Mouse (Mus musculus): ENCODE data around the gene Sema6c. TPM values are rescaled to one million over a fixed set of nuclear protein-coding genes. Genes with fewer than 3 reads are reported as not detected.

Gene Sema6c
- polyA plus RNA-seq, 1 experiment from 2014 or later: 5.8 TPM

DNA sequence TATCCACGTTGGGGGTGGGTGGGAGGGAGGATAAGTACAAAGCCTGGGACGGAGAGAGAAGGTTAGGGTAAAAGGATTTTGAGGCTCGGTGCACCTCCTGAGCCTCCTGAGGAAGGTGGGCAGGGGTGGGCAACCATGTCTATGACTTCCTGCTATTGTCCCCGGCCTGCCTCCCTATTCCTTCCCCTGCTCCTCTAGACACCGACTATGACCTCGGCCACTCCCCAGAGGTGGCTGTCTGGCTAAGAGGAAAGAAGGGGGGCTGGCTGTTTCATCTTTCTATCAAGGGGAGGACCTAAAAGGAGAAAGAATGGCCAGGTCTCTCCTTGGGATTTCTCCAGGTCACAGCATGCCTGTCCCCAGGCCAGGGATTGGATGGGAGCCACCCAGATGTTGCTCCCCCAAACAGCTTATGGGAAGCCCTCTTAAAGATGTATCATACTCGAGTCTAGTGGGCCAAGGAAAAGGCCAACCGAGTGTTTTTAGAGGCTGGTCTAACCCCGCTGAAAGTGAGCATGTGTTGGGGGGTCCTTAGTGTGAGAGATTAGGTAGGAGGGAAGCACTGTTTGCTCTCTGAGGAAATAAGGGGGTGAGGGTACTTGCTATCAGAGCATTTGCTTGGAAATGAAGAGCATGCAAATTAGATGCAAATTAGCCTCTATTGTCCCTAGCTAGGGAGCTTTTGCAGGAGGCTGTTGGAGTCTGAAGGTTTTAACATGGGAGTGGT lies 1.5 kb downstream of the Sema6c start:
- Histone ChIP-seq H3K27ac (ENCODE audit: low read depth, low read length) (no peak overlapping the region), H3K36me3 (ENCODE audit: control insufficient read depth, insufficient read depth, low read length) (peaks cover 7% of the 10 kb centered on the region; the same call in 1 of the 2 replicates)
- 8% methylated on average over 9 of the region's 9 CpGs for WGBS

DNA sequence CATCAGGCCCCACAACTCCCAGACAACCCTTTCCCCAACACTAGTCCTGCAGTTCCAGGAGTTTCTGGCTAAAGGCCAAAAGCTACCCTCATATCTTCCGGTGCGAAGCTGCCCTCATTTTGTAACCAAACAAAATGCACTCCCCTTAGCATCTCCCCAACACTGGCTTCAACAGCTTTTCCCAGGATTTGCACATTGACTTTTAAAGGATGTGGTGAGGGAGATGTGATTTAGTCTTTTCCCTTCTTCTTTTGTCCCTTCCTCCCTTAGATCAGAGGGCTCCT lies 2.0 kb downstream of the Sema6c start:
- H3K27ac ChIP-seq (ENCODE audit: low read depth, low read length): no peak overlapping the region
- peaks cover 16% of the 10 kb centered on the region; the same call in 1 of the 2 replicates for H3K4me1 ChIP-seq (ENCODE audit: control insufficient read depth, insufficient read depth, low read length)
- H3K9ac ChIP-seq (ENCODE audit: low read depth, low read length): no peak overlapping the region
- H3K9me3 ChIP-seq (ENCODE audit: control insufficient read depth, low read length): no peaks in the 10 kb centered on the region
- no peak for ATAC-seq (ENCODE audit: low FRiP score, low TSS enrichment)
- 0 out of 2 replicates have a peak overlapping the region, but pooled peaks have one; percentile 90 for H3K4me2 ChIP-seq (replicated peaks; ENCODE audit: low read depth, low read length)
- peaks cover 10% of the 10 kb centered on the region; the same call in 1 of the 2 replicates for H3K36me3 ChIP-seq (ENCODE audit: control insufficient read depth, insufficient read depth, low read length)
- peak overlapping the region; percentile 76; the same call in 1 of the 2 replicates for H3K4me3 ChIP-seq (ENCODE audit: low read length)
- 51% methylated on average over 2 of the region's 2 CpGs for WGBS
- 0 out of 2 replicates have a peak, but pooled peaks cover 3% of the 10 kb centered on the region for H3K27me3 ChIP-seq (ENCODE audit: control insufficient read depth, insufficient read depth, low read length)

More for the DNA sequence above, 1.5 kb downstream of the Sema6c start:
- 0 out of 2 replicates have a peak, but pooled peaks cover 3% of the 10 kb centered on the region for H3K27me3 ChIP-seq (ENCODE audit: control insufficient read depth, insufficient read depth, low read length)
- H3K4me3 ChIP-seq (ENCODE audit: low read length): peak overlapping the region; percentile 76
- peak overlapping the region; percentile 72 for H3K9ac ChIP-seq (ENCODE audit: low read depth, low read length)
- H3K4me2 ChIP-seq (replicated peaks; ENCODE audit: low read depth, low read length): peak overlapping the region; percentile 90
- no peak for ATAC-seq (ENCODE audit: low FRiP score, low TSS enrichment)
- no peaks in the 10 kb centered on the region for H3K9me3 ChIP-seq (ENCODE audit: control insufficient read depth, low read length)
- peaks cover 16% of the 10 kb centered on the region; the same call in 1 of the 2 replicates for H3K4me1 ChIP-seq (ENCODE audit: control insufficient read depth, insufficient read depth, low read length)

DNA sequence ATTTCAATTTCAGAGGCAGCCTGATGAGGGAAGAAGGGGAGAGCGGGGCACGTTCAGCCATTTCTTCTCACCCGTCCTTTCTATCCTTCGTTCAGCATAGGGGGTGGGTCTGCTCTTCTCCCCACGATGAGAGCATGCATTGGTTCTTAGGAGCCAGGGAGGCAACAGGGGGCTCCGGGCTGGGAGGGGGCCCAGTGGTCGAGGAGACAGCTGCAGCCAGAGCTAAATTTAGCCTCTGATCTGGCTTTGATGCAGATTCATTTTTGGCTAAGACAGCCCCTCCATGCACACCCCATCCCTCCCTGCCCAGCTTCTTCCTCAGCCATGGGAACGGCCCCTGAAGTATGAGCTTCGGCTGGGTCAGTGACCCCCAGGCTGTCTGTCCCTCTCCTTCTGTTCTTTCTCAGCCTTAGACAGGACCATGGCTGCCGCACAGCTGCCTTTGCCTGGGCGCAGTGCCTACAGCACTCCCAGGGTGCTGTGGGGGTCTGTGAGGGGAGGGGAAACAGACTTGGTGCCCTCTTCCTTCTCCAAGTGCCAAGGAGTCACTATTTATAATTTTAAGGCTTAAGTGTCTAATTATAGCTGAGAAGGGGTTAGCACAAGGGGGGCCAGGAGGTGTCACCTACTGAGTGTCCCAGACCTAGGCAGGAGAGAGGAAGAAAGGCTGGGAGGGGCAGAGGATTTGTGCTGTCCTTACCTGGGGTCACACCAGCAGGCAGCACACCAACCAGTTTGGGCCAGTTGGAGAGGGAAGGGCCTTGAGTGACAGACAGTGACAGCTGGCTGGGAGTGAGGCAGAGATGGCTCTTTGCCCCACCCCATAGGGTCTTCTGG lies 3.4 kb downstream of the Sema6c start:
- no peak overlapping the region for H3K4me3 ChIP-seq (ENCODE audit: low read length)
- no peak for ATAC-seq (ENCODE audit: low FRiP score, low TSS enrichment)

DNA sequence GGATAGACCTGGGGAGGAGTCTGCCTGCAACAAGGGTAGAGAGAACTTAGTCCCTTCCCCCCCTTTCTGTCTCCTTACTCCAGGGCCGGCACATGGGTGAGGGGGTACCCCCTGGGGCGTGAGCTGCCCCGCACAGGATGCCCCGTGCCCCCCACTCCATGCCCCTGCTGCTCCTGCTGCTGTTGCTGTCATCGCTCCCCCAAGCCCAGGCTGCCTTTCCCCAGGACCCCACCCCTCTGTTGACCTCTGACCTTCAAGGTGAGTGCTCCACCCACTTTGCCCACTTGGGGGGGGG lies 3.9 kb downstream of the Sema6c start:
- Histone ChIP-seq H3K9ac (ENCODE audit: low read depth, low read length) (no peak overlapping the region), H3K4me1 (ENCODE audit: control insufficient read depth, insufficient read depth, low read length) (peaks cover 16% of the 10 kb centered on the region; the same call in 1 of the 2 replicates), H3K27me3 (ENCODE audit: control insufficient read depth, insufficient read depth, low read length) (0 out of 2 replicates have a peak, but pooled peaks cover 3% of the 10 kb centered on the region), H3K9me3 (ENCODE audit: control insufficient read depth, low read length) (no peaks in the 10 kb centered on the region), H3K4me2 (replicated peaks; ENCODE audit: low read depth, low read length) (no peak overlapping the region), H3K36me3 (ENCODE audit: control insufficient read depth, insufficient read depth, low read length) (peaks cover 17% of the 10 kb centered on the region; the same call in 1 of the 2 replicates), H3K4me3 (ENCODE audit: low read length) (no peak overlapping the region), H3K27ac (ENCODE audit: low read depth, low read length) (no peak overlapping the region)
- 74% methylated on average over 4 of the region's 5 CpGs for WGBS
- no peak for ATAC-seq (ENCODE audit: low FRiP score, low TSS enrichment)

More for the DNA sequence above, 3.4 kb downstream of the Sema6c start:
- Histone ChIP-seq H3K27me3 (ENCODE audit: control insufficient read depth, insufficient read depth, low read length) (0 out of 2 replicates have a peak, but pooled peaks cover 3% of the 10 kb centered on the region), H3K9ac (ENCODE audit: low read depth, low read length) (no peak overlapping the region), H3K4me2 (replicated peaks; ENCODE audit: low read depth, low read length) (no peak overlapping the region), H3K27ac (ENCODE audit: low read depth, low read length) (no peak overlapping the region), H3K9me3 (ENCODE audit: control insufficient read depth, low read length) (no peaks in the 10 kb centered on the region), H3K4me1 (ENCODE audit: control insufficient read depth, insufficient read depth, low read length) (peaks cover 16% of the 10 kb centered on the region; the same call in 1 of the 2 replicates), H3K36me3 (ENCODE audit: control insufficient read depth, insufficient read depth, low read length) (peaks cover 11% of the 10 kb centered on the region; the same call in 1 of the 2 replicates)
- 67% methylated on average over 11 of the region's 11 CpGs for WGBS

DNA sequence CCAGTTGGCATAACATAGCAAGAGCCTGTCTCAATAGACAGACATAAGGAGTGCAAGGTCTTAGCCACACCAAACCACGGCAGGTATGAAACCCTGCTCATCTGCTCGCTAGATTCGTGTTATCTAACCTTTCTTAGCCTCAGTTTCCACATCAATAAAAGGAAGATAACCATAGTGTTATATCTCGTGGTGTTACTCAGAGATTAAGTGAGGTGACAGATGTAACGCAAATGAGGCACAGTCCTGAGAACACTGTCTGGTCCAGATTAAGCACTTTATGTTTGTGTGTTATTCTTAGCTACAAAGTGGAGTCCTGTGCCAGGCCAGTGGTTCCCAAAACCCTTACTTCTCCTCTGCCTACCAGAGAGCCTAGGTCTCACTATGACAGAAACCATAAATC lies 4.6 kb downstream of the Sema6c start:
- 85% methylated on average over 5 of the region's 5 CpGs for WGBS
- ATAC-seq (ENCODE audit: low FRiP score, low TSS enrichment): no peak
- peaks cover 16% of the 10 kb centered on the region; the same call in 1 of the 2 replicates for H3K4me1 ChIP-seq (ENCODE audit: control insufficient read depth, insufficient read depth, low read length)

DNA sequence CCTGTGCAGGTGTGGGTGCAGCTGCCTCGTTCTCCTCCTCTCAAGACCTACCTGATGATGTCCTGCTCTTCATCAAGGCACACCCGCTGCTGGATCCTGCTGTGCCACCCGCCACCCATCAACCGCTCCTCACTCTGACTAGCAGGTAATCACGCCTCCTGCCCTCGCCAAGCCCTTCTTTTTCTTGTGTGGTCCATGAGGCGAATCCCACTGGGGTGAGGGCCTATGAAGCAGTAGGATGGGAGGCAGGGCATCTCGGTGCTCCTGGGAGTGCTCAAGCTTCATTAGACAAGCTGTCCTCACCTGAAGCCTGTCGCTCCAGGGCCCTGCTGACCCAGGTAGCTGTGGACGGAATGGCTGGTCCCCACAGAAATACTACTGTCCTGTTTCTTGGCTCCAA lies 9.7 kb downstream of the Sema6c start:
- 89% methylated on average over 10 of the region's 10 CpGs for WGBS
- Histone ChIP-seq H3K36me3 (ENCODE audit: control insufficient read depth, insufficient read depth, low read length) (peaks cover 40% of the 10 kb centered on the region), H3K27ac (ENCODE audit: low read depth, low read length) (no peak overlapping the region), H3K4me3 (ENCODE audit: low read length) (no peak overlapping the region), H3K9ac (ENCODE audit: low read depth, low read length) (no peak overlapping the region), H3K27me3 (ENCODE audit: control insufficient read depth, insufficient read depth, low read length) (peaks cover 29% of the 10 kb centered on the region), H3K9me3 (ENCODE audit: control insufficient read depth, low read length) (no peaks in the 10 kb centered on the region), H3K4me1 (ENCODE audit: control insufficient read depth, insufficient read depth, low read length) (peaks cover 11% of the 10 kb centered on the region; the same call in 1 of the 2 replicates), H3K4me2 (replicated peaks; ENCODE audit: low read depth, low read length) (no peak overlapping the region)
- ATAC-seq (ENCODE audit: low FRiP score, low TSS enrichment): no peak

More for the DNA sequence above, 4.6 kb downstream of the Sema6c start:
- no peak overlapping the region for H3K4me3 ChIP-seq (ENCODE audit: low read length)
- no peaks in the 10 kb centered on the region for H3K9me3 ChIP-seq (ENCODE audit: control insufficient read depth, low read length)
- H3K27me3 ChIP-seq (ENCODE audit: control insufficient read depth, insufficient read depth, low read length): 0 out of 2 replicates have a peak, but pooled peaks cover 3% of the 10 kb centered on the region
- no peak overlapping the region for H3K27ac ChIP-seq (ENCODE audit: low read depth, low read length)
- H3K36me3 ChIP-seq (ENCODE audit: control insufficient read depth, insufficient read depth, low read length): peaks cover 23% of the 10 kb centered on the region
- H3K9ac ChIP-seq (ENCODE audit: low read depth, low read length): no peak overlapping the region
- no peak overlapping the region for H3K4me2 ChIP-seq (replicated peaks; ENCODE audit: low read depth, low read length)

DNA sequence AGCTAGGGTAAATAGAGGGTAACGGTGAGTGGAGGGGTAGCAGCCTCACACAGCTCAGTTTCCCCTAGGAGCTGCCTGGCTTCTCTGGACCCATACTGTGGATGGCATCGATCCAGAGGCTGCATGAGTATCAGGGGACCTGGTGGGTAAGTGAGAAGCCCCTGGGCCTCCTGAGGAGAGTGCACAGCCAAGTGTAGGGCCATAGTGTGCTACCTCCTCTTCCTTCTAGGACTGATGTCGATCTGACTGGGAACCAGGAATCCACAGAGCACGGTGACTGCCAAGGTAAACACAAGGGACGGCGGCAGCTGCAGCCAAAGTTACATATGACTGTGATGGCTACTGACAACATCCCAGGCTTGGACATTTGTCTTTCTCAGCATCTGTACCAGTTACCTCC lies 10.8 kb downstream of the Sema6c start:
- H3K4me1 ChIP-seq (ENCODE audit: control insufficient read depth, insufficient read depth, low read length): peaks cover 11% of the 10 kb centered on the region; the same call in 1 of the 2 replicates
- H3K4me2 ChIP-seq (replicated peaks; ENCODE audit: low read depth, low read length): no peak overlapping the region
- H3K36me3 ChIP-seq (ENCODE audit: control insufficient read depth, insufficient read depth, low read length): peaks cover 38% of the 10 kb centered on the region
- H3K4me3 ChIP-seq (ENCODE audit: low read length): no peak overlapping the region
- WGBS: 62% methylated on average over 6 of the region's 6 CpGs
- H3K27me3 ChIP-seq (ENCODE audit: control insufficient read depth, insufficient read depth, low read length): peaks cover 29% of the 10 kb centered on the region
- no peak overlapping the region for H3K9ac ChIP-seq (ENCODE audit: low read depth, low read length)
- H3K9me3 ChIP-seq (ENCODE audit: control insufficient read depth, low read length): no peaks in the 10 kb centered on the region
- ATAC-seq (ENCODE audit: low FRiP score, low TSS enrichment): no peak
- no peak overlapping the region for H3K27ac ChIP-seq (ENCODE audit: low read depth, low read length)

DNA sequence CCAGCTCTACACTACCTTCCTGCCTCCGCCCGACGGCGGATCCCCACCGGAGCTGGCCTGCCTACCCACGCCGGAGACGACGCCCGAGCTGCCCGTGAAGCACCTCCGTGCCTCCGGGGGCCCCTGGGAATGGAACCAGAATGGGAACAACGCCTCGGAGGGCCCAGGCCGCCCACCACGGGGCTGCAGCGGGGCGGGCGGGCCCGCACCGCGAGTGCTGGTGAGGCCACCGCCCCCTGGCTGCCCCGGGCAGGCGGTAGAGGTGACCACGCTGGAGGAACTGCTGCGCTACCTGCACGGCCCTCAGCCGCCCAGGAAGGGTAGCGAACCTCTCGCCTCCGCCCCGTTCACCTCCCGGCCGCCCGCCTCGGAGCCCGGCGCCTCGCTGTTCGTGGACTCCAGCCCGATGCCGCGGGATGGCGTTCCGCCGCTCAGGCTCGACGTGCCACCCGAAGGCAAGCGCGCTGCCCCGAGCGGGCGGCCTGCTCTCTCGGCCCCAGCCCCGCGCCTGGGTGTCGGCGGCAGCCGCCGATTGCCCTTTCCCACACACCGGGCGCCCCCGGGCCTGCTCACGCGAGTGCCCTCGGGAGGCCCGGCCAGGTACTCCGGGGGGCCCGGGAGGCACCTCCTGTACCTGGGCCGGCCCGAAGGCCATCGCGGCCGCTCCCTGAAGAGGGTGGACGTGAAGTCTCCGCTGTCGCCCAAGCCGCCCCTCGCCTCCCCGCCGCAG lies 12.4 kb downstream of the Sema6c start:
- Histone ChIP-seq H3K27ac (ENCODE audit: low read depth, low read length) (no peak overlapping the region), H3K9me3 (ENCODE audit: control insufficient read depth, low read length) (no peaks in the 10 kb centered on the region), H3K4me2 (replicated peaks; ENCODE audit: low read depth, low read length) (peak overlapping the region; percentile 60), H3K36me3 (ENCODE audit: control insufficient read depth, insufficient read depth, low read length) (peaks cover 33% of the 10 kb centered on the region), H3K4me1 (ENCODE audit: control insufficient read depth, insufficient read depth, low read length) (peaks cover 11% of the 10 kb centered on the region; the same call in 1 of the 2 replicates), H3K27me3 (ENCODE audit: control insufficient read depth, insufficient read depth, low read length) (peaks cover 29% of the 10 kb centered on the region), H3K9ac (ENCODE audit: low read depth, low read length) (peak overlapping the region; percentile 18; the same call in 1 of the 2 replicates), H3K4me3 (ENCODE audit: low read length) (peak overlapping the region; percentile 41)
- ATAC-seq (ENCODE audit: low FRiP score, low TSS enrichment): no peak; the same call in 1 of the 2 replicates
- 16% methylated on average over 56 of the region's 84 CpGs for WGBS

Measured in kidney, embryonic 14.5 days (tissue).